In genomic region chr6:122304355-122304754, GRCm38 (mm10) we compare ENCODE assay signal across 8 mouse cellular contexts. TPM values are rescaled to one million over a fixed set of nuclear protein-coding genes. Genes with fewer than 3 reads are reported as not detected.
DNase-seq lines count a peak whose midpoint lies in the region; ATAC-seq lines count a peak whose summit lies in the region.

No protein-coding gene starts in this region.

- ATAC-seq in erythroblast, adult 5-6 weeks (replicated peaks; ENCODE audit: low FRiP score, poor library complexity, severe bottlenecking) = no peak

- peak; percentile 81 for DNase-seq in CD4-positive helper T cell, adult 2 months (ENCODE audit: low read depth, low spot score)
- DNase-seq in MN1 (ENCODE audit: low spot score) = peak; percentile 64
- peak; percentile 76 for DNase-seq in cerebellum, adult 9-10 months
- peak; percentile 49 to 86 for DNase-seq in heart, adult 18-20 months
- DNase-seq in layer of hippocampus, postnatal 10 days (ENCODE audit: low spot score in 2 of 2) = peak; percentile 87 to 90
- peak; percentile 63 to 78 for DNase-seq in lung, postnatal 4 days
- peak; percentile 65 to 88 for DNase-seq in spleen, postnatal 10 days (ENCODE audit: low spot score in 2 of 2)

RNA-seq across cellular contexts. Expression of gene M6pr, which starts 4.2 kb away (rescaled TPM):
- 10 to 100 TPM; 42.5 to 45.6 TPM for total RNA-seq in heart, adult 18-20 months (2021)
- total RNA-seq in layer of hippocampus, postnatal 10 days (2021) = 10 to 100 TPM; 46.4 to 47.0 TPM
- total RNA-seq in erythroblast, adult 5-6 weeks (2015; ENCODE audit: low replicate concordance) = 53.2 and 57.5 TPM in 2 replicates
- total RNA-seq in erythroblast, adult 5-6 weeks (2017; ENCODE audit: low replicate concordance) = 71.4 and 102 TPM in 2 replicates

RNA-seq across cellular contexts. Expression of gene Klrg1, which starts 21.7 kb away (rescaled TPM):
- under 1 TPM in 1 of 2 experiments, not detected in 1; 0.25 TPM for total RNA-seq in heart, adult 18-20 months (2021)
- total RNA-seq in layer of hippocampus, postnatal 10 days (2021) = 1 to 10 TPM in 1 of 2 experiments, under 1 TPM in 1; 0.59 to 1.2 TPM
- total RNA-seq in erythroblast, adult 5-6 weeks (2015; ENCODE audit: low replicate concordance) = 0.77 TPM in 1 of 2 replicates, not detected in the other
- total RNA-seq in erythroblast, adult 5-6 weeks (2017; ENCODE audit: low replicate concordance) = not detected in 2 replicates

RNA-seq across cellular contexts. Expression of gene Phc1, which starts 36.0 kb away (rescaled TPM):
- total RNA-seq in heart, adult 18-20 months (2021) = 10 to 100 TPM; 17.8 to 18.6 TPM
- 10 to 100 TPM; 64.2 to 66.0 TPM for total RNA-seq in layer of hippocampus, postnatal 10 days (2021)
- total RNA-seq in erythroblast, adult 5-6 weeks (2015; ENCODE audit: low replicate concordance) = 1.7 and 15.9 TPM in 2 replicates
- total RNA-seq in erythroblast, adult 5-6 weeks (2017; ENCODE audit: low replicate concordance) = 0.34 and 1.5 TPM in 2 replicates
